Mouse (Mus musculus): Measurements from ENCODE around the gene Ache.

DNA sequence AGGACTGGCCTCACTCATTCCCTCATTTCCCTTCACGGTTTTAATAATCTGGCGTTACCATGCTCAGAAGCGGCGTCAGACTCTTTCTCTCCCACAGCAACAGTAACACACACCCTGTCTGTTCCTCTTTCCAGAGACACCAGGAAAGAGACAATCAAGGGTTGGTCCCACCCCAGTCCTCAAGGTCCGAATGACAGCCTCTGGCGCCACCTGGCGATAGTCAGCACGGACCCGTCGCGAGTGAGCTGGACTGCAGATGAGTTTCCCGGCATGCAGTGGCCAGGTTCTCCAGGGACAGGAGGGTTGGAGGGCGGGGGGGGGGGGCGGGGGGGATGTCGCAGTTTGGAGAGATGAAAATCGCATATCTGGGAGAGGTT lies 676 bp upstream of the Ache start:
- TF ChIP-seq CTCF (IDR thresholded peaks at IDR 0.05; ENCODE audit: low read depth, low read length), result peak; percentile 35; the same call in 1 of the 2 replicates
- no peak for TF ChIP-seq TAL1 (conservative IDR thresholded peaks at IDR 0.05; ENCODE audit: low read depth, low read length)
- no peak for TF ChIP-seq GATA1 (IDR thresholded peaks at IDR 0.05; ENCODE audit: borderline replicate concordance, low read length)
- no peak for TF ChIP-seq POLR2AphosphoS5 (IDR thresholded peaks at IDR 0.05; ENCODE audit: insufficient replicate concordance, low read depth, low read length)

All from G1E (cell line).